In the genomic region with DNA sequence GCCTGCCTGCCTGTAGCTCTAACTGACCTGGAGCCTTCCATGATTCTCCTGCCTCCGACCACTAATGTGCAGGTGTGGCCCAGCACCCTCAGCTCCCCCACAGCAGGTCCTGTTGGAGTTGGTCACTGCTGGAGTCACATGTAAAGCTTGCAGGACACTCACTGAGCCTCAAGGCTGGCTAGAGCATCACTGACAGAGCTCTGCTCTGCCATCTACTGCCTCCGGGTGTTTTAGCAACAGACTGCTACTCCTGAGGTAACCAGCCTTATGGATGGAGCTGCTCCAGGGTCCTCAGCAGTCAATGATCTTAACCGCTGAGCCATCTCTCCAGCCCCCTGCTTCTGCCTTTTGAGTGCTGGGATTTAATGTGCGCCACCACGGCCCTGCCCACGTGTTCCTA, we compare ENCODE assay signal across 12 mouse cellular contexts. TPM values are rescaled to one million over a fixed set of nuclear protein-coding genes. Genes with fewer than 3 reads are reported as not detected.
DNase-seq lines count a peak whose midpoint lies in the region; ATAC-seq and TF ChIP-seq lines count a peak whose summit lies in the region.
"Had no signal": no experiment of that assay in that cellular context is flagged by ENCODE, and none has a peak within 500 bp of the region (broad histone marks: within the 10 kb centered on the region; RNA-seq: fewer than 3 reads in every experiment).

No protein-coding gene starts in this region.

- H3K4me3 ChIP-seq in layer of hippocampus, adult 2 months = no peak overlapping the region
- H3K4me3 ChIP-seq in cortical plate, adult 2 months (ENCODE audit: insufficient read depth, low read length) = no peak overlapping the region
- H3K4me3 ChIP-seq: intestine, embryonic 15.5 days; lung, embryonic 15.5 days had no signal

- no peaks in the 10 kb centered on the region for H3K4me1 ChIP-seq in cortical plate, adult 2 months (ENCODE audit: control insufficient read depth, insufficient read depth, low read length)

- DNase-seq in cerebellum, postnatal 10 days = peak; percentile 60 to 62
- DNase-seq in cerebellum, adult 9-10 months = no peak
- DNase-seq in layer of hippocampus, adult 2 months (ENCODE audit: low spot score in 2 of 2) = no peak
- no peak for DNase-seq in layer of hippocampus, postnatal 25 days (ENCODE audit: extremely low spot score in 1 of 2, low spot score in 1 of 2)
- DNase-seq in thymus, adult 18-20 months = no peak
- DNase-seq in left cerebral cortex, adult 11 months (ENCODE audit: low spot score) = no peak
- DNase-seq: thymus, postnatal 25 days had no signal

- TF ChIP-seq CTCF in layer of hippocampus, adult 2 months (conservative IDR thresholded peaks at IDR 0.05) = peak; percentile 67
- TF ChIP-seq CTCF in cortical plate, adult 2 months (IDR thresholded peaks at IDR 0.05; ENCODE audit: extremely low read depth, insufficient read depth, low read length) = peak; percentile 45

- no peak for TF ChIP-seq POLR2A in cortical plate, adult 2 months (IDR thresholded peaks at IDR 0.05; ENCODE audit: extremely low read depth, insufficient read depth, low read length)

- ATAC-seq in megakaryocyte-erythroid progenitor cell, adult 5-6 weeks (replicated peaks; ENCODE audit: low FRiP score, low TSS enrichment, poor library complexity, severe bottlenecking) = 0 out of 2 replicates have a peak, but pooled peaks have one; percentile 31
- ATAC-seq: intestine, embryonic 15.5 days had no signal

- H3K27ac ChIP-seq in layer of hippocampus, adult 2 months = no peak overlapping the region
- no peak overlapping the region for H3K27ac ChIP-seq in cortical plate, adult 2 months (ENCODE audit: insufficient read depth, low read length)
- H3K27ac ChIP-seq: intestine, embryonic 15.5 days; lung, embryonic 15.5 days had no signal

RNA-seq across cellular contexts. Expression of gene Parvb, which starts 8.4 kb away (rescaled TPM):
- total RNA-seq in layer of hippocampus, adult 2 months (2021) = 10 to 100 TPM; 29.9 to 34.0 TPM
- total RNA-seq in layer of hippocampus, postnatal 25 days (2021) = 10 to 100 TPM; 43.5 to 44.3 TPM
- polyA plus RNA-seq in cortical plate, adult 2 months (2012; rRNA removed) = 12.1 and 13.8 TPM in 2 replicates
- 28.9 and 29.8 TPM in 2 replicates for total RNA-seq in megakaryocyte-erythroid progenitor cell, adult 5-6 weeks (2014; fragmentation: Nextera tagmentation)
- total RNA-seq in megakaryocyte-erythroid progenitor cell, adult 5-6 weeks (2017) = 2.1 and 3.2 TPM in 2 replicates

RNA-seq across cellular contexts. Expression of gene Samm50, which starts 31.4 kb away (rescaled TPM):
- 100 to 1,000 TPM in 1 of 2 experiments, 10 to 100 TPM in 1; 93.6 to 102 TPM for total RNA-seq in layer of hippocampus, adult 2 months (2021)
- total RNA-seq in layer of hippocampus, postnatal 25 days (2021) = 10 to 100 TPM; 90.3 to 92.3 TPM
- 43.5 and 47.7 TPM in 2 replicates for polyA plus RNA-seq in cortical plate, adult 2 months (2012; rRNA removed)
- 69.2 and 88.5 TPM in 2 replicates for total RNA-seq in megakaryocyte-erythroid progenitor cell, adult 5-6 weeks (2014; fragmentation: Nextera tagmentation)
- 46.4 and 53.9 TPM in 2 replicates for total RNA-seq in megakaryocyte-erythroid progenitor cell, adult 5-6 weeks (2017)

RNA-seq across cellular contexts. Expression of gene Pnpla3, which starts 55.8 kb away (rescaled TPM):
- 1 to 10 TPM; 7.3 to 8.1 TPM for total RNA-seq in layer of hippocampus, adult 2 months (2021)
- total RNA-seq in layer of hippocampus, postnatal 25 days (2021) = 1 to 10 TPM; 7.9 to 9.7 TPM
- 20.4 and 26.2 TPM in 2 replicates for polyA plus RNA-seq in cortical plate, adult 2 months (2012; rRNA removed)
- not detected in 2 replicates for total RNA-seq in megakaryocyte-erythroid progenitor cell, adult 5-6 weeks (2014; fragmentation: Nextera tagmentation)
- total RNA-seq in megakaryocyte-erythroid progenitor cell, adult 5-6 weeks (2017) = not detected in 2 replicates
- polyA plus RNA-seq: C2C12 had no signal

Comparison
In these comparisons a context has a peak if more than half of its experiments do, and no peak if none do; other contexts are left out.
1. DNase-seq: peak in cerebellum, postnatal 10 days (2 of 2); none in cerebellum, adult 9-10 months (single experiment), layer of hippocampus, adult 2 months (0 of 2), layer of hippocampus, postnatal 25 days (0 of 2), thymus, adult 18-20 months (0 of 2) and left cerebral cortex, adult 11 months (single experiment).
2. RNA of gene Pnpla3, which starts 55.8 kb away (total RNA-seq): 7.9 to 9.7 TPM in layer of hippocampus, postnatal 25 days and 7.3 to 8.1 TPM in layer of hippocampus, adult 2 months; not detected in megakaryocyte-erythroid progenitor cell, adult 5-6 weeks; every median in the first group is over 4 times any median in the second.